Comparison of ENCODE assay signal across 8 mouse cellular contexts in the genomic region with DNA sequence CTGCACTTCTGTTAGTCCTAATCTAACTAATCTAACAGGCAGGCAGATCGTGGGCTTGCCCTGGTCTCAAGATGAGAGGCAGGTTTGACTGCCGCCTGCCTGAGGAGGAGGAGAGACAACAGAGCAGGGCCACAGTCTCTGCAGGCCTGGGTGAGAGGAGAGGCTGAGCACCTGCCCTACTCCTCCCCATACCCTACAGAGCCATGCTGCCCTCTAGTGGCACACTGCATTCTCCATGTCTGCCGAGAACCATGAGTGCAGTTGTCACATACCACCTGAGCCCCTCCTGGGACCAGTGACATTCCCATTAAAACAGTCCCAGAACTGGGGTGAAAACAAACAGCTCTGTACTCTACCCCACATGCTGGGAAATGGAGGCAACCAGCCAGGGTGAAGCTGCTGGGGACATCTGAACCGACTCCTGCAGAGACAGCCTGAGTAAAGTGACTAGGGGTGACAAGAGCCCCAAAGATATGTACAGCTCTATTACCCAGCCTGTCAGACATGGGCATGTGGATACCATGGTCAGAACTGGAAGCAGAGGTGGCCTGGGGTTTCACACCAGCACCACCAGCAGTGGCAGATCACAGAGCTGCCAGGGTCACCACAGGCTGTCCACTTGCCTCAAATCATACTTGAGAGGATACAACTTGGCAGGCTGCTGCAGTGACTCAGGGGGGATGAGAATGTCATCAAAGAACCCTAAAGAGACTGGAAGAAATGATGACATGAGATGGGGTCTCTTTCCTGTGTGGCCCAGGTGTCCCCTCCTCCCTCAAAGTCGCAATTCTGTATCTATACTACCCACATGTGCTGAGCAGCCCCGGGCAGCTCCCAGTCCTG. TPM values are rescaled to one million over a fixed set of nuclear protein-coding genes. Genes with fewer than 3 reads are reported as not detected.
A peak's percentile ranks its signal among the peaks of the same experiment; 100 is the strongest.
DNase-seq lines count a peak whose midpoint lies in the region.

No protein-coding gene starts in this region.

- no peaks in the 10 kb centered on the region for H3K9me3 ChIP-seq in heart, embryonic 10.5 days

- peak; percentile 83 for DNase-seq in gastrocnemius, adult 18-20 months (ENCODE audit: low spot score)
- DNase-seq in gastrocnemius, postnatal 25 days = no peak
- peak; percentile 72 for DNase-seq in adipocyte (ENCODE audit: low spot score)
- peak; percentile 74 for DNase-seq in embryo, embryonic 10.5 days (ENCODE audit: low spot score)
- DNase-seq in heart, embryonic 10.5 days (ENCODE audit: low spot score) = peak; percentile 88
- peak; percentile 87 for DNase-seq in kidney, postnatal 4 days
- peak; percentile 84 for DNase-seq in lung, postnatal 36 days
- DNase-seq in spleen, adult 12 weeks (ENCODE audit: low spot score) = peak; percentile 61

- no peak overlapping the region for H3K27ac ChIP-seq in heart, embryonic 10.5 days

- 57% methylated on average over 6 of the region's 6 CpGs for WGBS in heart, embryonic 10.5 days

- peaks cover 3% of the 10 kb centered on the region; the same call in 1 of the 2 replicates for H3K4me1 ChIP-seq in heart, embryonic 10.5 days

- H3K36me3 ChIP-seq in heart, embryonic 10.5 days = peaks cover 51% of the 10 kb centered on the region

- H3K4me3 ChIP-seq in heart, embryonic 10.5 days = no peak overlapping the region

- no peaks in the 10 kb centered on the region for H3K27me3 ChIP-seq in heart, embryonic 10.5 days (ENCODE audit: insufficient read depth, poor library complexity, severe bottlenecking)

RNA-seq across cellular contexts. Expression of gene Polr3h, which starts 8.2 kb away (rescaled TPM):
- 1 to 10 TPM; 5.8 to 7.2 TPM for total RNA-seq in gastrocnemius, adult 18-20 months (2021)
- total RNA-seq in gastrocnemius, postnatal 25 days (2021) = 1 to 10 TPM; 5.9 to 6.3 TPM
- 108 and 120 TPM in 2 replicates for polyA plus RNA-seq in heart, embryonic 10.5 days (2016; fragmentation: Nextera tagmentation; extraction: Ambion mirVana)

RNA-seq across cellular contexts. Expression of gene Csdc2, which starts 18.7 kb away (rescaled TPM):
- 1 to 10 TPM; 1.0 to 1.5 TPM for total RNA-seq in gastrocnemius, adult 18-20 months (2021)
- 1 to 10 TPM; 1.8 to 2.6 TPM for total RNA-seq in gastrocnemius, postnatal 25 days (2021)
- 6.4 and 7.4 TPM in 2 replicates for polyA plus RNA-seq in heart, embryonic 10.5 days (2016; fragmentation: Nextera tagmentation; extraction: Ambion mirVana)

RNA-seq across cellular contexts. Expression of gene Pmm1, which starts 42.9 kb away (rescaled TPM):
- 10 to 100 TPM; 14.1 to 16.7 TPM for total RNA-seq in gastrocnemius, adult 18-20 months (2021)
- 10 to 100 TPM; 11.9 to 21.6 TPM for total RNA-seq in gastrocnemius, postnatal 25 days (2021)
- 24.0 and 28.6 TPM in 2 replicates for polyA plus RNA-seq in heart, embryonic 10.5 days (2016; fragmentation: Nextera tagmentation; extraction: Ambion mirVana)

RNA-seq across cellular contexts. Expression of gene Aco2, which starts 45.7 kb away (rescaled TPM):
- total RNA-seq in gastrocnemius, adult 18-20 months (2021) = 1,000 to 10,000 TPM; 1,165 to 1,199 TPM
- 1,000 to 10,000 TPM; 1,158 to 1,247 TPM for total RNA-seq in gastrocnemius, postnatal 25 days (2021)
- 320 and 472 TPM in 2 replicates for polyA plus RNA-seq in heart, embryonic 10.5 days (2016; fragmentation: Nextera tagmentation; extraction: Ambion mirVana)

RNA-seq across cellular contexts. Expression of gene Phf5a, which starts 46.1 kb away (rescaled TPM):
- 10 to 100 TPM; 35.5 to 35.7 TPM for total RNA-seq in gastrocnemius, adult 18-20 months (2021)
- total RNA-seq in gastrocnemius, postnatal 25 days (2021) = 10 to 100 TPM; 35.3 to 40.3 TPM
- 154 and 200 TPM in 2 replicates for polyA plus RNA-seq in heart, embryonic 10.5 days (2016; fragmentation: Nextera tagmentation; extraction: Ambion mirVana)
